Mouse (Mus musculus) cerebellum, postnatal 25 days (tissue): ENCODE measurements around the gene Qrsl1.
"Not testable (repeated sequence)": the region's sequence is repeated elsewhere in the genome, so short reads cannot be mapped to it uniquely, and the experiment has no call there.

ENCODE experiments used
- DNase-seq, 2 experiments: peaks; one replicate each; pipeline ENCODE4 v3.0.0; 2021; ENCODE audit warnings: mixed read lengths in 2 of 2

Qrsl1 gene

DNA sequence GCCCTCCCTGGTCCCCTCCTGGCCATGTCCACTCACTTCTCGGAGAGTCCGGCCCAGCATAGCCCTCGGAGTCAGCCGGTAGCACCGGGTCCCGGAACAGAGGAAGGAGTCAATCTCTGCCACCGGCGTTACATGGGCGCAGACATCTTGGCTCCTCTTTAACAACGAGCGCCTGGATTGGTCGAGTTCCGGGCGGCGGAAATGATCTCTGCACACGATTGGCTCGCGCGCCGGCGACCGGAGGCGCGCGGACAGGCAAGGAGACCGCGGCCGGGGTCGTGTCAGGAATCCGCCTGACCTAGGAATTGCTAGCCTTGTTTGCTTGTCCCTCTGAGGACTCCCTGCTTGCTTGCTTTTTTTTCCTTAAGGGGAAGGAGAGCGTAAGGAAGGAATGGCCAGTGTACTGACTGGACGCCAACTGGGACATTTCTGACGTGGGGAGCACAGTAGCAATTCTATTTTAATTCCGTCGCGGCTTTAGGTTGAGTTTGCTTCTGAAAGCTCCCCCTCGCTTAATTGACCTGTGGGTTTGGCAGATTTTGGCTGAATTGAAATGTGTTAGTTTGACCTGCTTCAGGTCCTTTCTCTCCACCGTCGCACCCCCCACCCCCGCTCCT is at the start of gene Qrsl1, which contains the start of gene Rtn4ip1:
Gene Qrsl1, minus strand, starts transcription at position 168 of the 617 bp plus-strand sequence.
Gene Rtn4ip1, plus strand, starts transcription at position 230 of the 617 bp plus-strand sequence.
- DNase-seq: peak; percentile 95 to 96

DNA sequence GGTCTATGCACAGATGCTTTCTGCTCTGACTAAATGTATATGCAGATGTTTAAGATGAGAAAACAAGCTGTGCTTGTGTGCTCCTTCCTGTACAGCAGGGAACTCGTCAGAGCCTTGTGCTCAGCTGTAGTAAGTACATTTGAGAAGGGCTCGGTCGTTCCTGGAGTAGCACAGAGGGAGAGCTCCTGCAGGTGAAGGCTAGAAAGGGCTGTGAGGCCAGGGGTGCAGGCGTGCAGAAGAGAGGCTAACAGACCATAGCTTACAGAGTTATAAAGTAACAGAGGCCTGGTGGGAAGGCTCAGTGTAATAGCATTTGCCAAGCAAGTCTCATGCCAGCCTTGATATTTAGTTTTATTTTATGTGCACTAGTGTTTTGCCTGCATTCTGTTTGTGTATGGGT is 43.9 kb upstream of the Qrsl1 start:
- no peak for DNase-seq

DNA sequence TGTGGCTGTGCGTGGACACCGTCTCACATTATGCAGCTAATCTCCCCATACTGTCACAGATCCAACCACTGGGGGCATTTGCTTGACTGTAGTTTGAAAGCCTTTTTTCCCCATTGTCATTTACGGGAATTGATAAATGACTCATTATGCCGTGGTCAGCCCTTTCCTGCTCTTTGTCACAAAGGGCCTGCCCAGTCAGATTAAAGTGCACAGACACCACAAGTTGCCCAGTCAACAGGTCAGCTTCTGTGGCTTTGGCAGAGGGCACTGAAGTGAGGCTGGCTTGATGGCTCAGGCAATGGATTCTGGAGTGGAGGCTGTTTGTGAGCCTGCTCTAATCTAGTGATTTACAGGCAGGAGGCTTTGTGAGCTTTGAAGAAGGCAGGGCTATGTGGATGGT is 42.2 kb upstream of the Qrsl1 start:
- no peak for DNase-seq

- no peak for DNase-seq
Observed at GRCm38 (mm10) chr10:43939136-43939662, 37.7 kb upstream of the Qrsl1 start.

DNA sequence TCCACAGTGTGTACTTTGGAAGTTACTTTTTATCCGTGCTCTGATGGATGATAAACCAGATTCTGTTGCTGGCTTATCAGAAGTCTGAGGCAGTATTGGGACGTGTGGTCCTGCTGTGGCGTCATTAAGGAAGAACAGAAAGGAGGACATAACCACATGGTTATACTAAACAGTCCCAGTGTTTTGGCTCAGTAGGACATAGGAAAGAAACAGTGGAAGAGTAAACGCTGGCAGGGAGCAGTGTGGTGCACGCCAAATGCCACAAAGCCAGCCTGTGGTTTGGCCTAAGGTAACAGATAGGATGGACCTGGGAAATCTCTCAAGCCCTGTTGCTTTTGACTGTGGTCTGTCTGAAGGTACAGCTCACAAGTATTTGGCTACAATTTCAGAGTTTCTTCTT is 27.1 kb upstream of the Qrsl1 start:
- peak; percentile 19 to 32 for DNase-seq

- DNase-seq: no peak
Observed at GRCm38 (mm10) chr10:43927736-43928135, 26.2 kb upstream of the Qrsl1 start.

DNA sequence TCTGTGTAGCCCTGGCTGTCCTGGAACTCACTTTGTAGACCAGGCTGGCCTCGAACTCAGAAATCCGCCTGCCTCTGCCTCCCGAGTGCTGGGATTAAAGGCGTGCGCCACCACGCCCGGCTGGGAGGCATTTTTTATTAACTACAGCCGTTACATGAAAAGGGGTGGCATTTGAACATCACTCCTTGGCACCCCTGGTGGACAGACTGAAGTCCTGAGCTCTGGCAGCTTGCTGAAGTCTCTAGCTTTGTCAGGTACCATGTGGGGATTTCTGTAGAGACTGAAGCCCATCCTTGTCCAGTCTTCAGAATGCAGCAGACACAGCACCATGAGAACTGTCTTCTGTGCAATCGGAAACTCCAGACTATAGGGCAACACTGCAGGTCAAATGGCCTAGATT is 24.2 kb upstream of the Qrsl1 start:
- not testable (repeated sequence) for DNase-seq

DNA sequence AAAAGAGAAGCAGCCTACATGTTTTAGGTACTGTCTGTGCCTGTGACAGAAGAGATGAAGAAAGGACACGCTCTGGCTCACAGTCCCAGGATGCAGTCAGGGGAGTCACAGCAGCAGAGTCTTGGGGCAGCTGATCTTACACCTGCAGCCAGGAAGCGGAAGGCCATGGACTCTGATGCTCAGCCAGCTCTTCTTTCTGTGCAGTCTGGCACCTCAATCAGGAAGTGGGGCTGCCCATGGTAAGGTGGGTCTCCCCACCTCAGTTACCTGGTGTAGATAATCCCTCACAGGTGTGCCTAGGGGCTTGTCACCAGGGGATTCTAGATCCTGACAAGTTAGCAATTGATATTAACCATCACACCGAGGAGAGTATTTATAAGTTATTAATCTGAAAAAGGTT is 21.6 kb upstream of the Qrsl1 start:
- DNase-seq: no peak

GRCm38 (mm10) chr10:43918696-43919608 is 17.4 kb upstream of the Qrsl1 start:
- DNase-seq: peak; percentile 72 to 85

GRCm38 (mm10) chr10:43916737-43917136 is 15.2 kb upstream of the Qrsl1 start:
- no peak for DNase-seq

GRCm38 (mm10) chr10:43916181-43916580 is 14.6 kb upstream of the Qrsl1 start:
- no peak for DNase-seq

DNA sequence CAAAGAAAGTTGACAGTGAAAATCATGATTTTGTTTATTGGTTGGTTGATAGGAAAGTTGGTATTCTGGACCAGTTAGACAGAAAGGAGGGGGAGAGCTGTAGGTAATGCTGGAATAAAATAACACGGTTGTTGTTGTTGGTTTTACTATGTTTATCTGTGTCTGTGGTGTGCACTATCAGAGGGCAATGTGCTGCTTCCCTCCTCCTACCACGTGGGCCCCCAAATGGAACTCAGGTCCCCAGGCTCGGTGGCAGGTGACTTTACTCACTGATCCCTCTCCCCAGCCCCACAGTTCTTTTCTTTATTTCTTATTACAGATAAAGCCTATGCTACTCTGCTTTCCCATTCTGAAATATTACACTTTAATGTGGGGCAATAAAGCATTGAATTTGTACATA is 10.7 kb upstream of the Qrsl1 start:
- no peak for DNase-seq

DNA sequence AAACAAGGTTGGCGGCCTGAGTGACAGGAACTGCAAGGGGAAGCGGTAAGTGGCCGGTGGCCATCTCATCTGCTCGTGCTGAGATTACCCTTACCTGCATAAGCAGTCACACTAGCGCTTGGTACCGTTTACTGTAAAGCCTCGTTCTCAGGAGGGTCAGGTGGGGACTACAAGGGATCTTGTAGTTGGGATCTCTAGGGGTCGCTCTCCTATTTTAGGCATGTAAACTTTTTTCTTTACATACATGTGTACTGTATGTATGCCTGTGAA is 9.3 kb upstream of the Qrsl1 start:
- no peak for DNase-seq

DNA sequence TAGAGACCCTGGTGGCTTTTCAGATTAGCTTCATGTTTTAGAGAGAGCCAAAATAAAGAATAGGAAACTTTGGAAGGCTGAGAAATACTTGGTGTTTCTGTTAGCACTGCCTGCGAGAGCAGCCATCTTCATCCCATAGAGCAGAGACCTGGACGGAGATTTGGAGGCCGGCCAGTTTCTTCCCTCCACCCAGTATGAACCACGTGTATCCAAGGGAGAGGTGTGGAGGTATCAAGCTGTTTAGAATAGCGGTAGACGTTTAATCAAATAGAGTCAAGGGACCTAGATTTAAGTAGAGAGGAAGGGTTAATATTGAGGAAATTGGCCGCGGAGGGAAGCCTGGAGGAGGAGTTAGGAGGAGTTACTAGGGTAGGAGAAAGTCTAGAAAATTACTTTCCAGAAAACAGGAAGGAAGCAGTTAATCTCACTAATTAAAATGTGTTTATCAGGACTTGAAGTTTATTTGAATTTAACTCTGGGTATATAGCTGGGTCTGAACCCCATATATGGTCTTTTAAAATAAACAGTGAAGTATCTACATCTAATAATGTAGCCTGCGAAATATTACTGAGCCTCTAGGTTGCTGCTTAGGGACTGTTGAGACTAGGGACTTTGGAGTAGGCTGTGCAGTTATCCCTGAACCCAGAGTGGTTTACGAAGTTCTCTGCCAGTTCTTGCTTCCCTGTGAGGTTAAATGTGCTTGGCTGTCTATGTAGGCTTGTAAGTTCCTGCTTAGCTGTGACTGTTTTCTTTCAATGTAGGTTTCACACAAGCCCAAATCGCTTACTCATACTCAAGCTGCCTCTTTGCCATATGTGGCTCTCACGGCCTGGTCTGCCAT is 8.7 kb upstream of the Qrsl1 start:
- no peak for DNase-seq

GRCm38 (mm10) chr10:43904569-43904968 is 3.0 kb upstream of the Qrsl1 start:
- no peak for DNase-seq

DNA sequence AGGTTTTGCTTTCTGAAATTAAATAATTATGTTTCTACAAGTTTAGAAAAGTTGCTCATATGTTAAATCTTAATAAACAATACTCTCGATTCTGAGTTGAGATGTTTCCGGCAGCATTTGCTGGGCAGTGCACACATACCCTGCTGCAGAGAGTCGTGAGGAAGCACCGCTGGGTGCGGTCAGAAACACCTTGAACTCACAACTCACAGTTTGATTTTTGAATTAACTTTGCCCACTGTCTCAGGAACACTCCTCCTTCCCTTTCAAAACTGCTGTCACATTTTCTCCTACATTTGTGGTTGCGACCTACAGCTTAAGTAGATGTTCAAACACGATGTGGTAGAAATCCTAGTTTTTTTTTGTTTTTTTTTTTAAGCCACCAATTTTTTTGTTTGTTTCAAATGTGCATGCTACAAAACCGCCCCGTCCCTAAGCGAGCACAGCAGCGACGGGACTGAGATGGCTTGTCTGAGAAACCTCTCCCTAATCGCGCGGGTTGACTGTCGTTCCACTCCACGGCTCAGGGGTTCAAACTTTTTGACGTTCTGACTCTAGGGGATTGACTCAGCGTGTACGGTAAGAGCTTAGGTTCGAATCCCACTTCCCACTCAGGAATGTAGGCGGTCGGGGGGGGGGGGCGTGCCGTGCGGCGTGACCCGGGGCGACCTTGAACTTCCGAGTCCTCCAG is 518 bp downstream of the Qrsl1 start:
- DNase-seq: peak in 1 of 2 experiments; percentile 11

GRCm38 (mm10) chr10:43898276-43898675 is 3.3 kb downstream of the Qrsl1 start:
- no peak for DNase-seq

GRCm38 (mm10) chr10:43896065-43896464 is 5.5 kb downstream of the Qrsl1 start:
- no peak for DNase-seq

DNA sequence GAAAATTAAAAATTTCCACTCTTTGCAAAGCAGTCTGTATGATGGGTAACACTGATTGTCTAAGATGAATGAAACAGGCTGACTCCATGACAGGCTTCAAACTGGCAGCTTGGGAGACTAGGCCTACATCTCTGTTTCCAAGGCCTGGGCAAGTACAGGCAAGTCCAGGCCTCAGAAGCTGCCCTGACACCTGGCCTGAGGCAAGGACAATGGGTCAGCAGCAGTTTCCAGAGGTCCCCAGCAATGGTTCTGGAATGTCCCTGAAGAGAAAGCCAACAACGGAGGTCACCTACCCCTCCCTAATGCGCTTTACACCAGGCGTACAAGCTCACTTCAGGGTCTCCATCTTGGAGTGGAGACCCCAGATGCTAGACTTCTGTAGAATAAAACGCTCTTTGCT is 8.6 kb downstream of the Qrsl1 start:
- DNase-seq: no peak

GRCm38 (mm10) chr10:43888976-43889375 is 12.6 kb downstream of the Qrsl1 start:
- no peak for DNase-seq

- DNase-seq: no peak
Observed at GRCm38 (mm10) chr10:43887676-43888075, 13.9 kb downstream of the Qrsl1 start.

DNA sequence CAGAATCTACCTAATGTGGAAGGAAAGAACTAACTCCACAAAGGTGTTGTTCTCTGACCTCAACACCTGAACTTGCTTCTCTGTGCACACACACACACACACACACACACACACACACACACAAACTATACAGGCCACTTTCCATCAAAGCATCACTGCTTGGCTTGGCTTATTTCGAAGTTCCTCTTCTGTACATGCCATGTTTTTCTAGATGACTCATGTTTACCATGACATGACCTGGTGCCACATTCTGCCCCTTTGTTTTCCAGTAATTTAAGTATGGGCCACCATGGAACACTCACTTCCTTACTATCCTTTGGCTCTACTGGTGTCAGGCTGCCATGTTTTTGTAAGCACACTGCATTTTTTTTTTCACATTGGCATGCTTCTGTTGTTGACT is 30.1 kb downstream of the Qrsl1 start:
- DNase-seq: no peak

- DNase-seq: peak; percentile 18 to 53
Observed at GRCm38 (mm10) chr10:43870752-43871151, 30.8 kb downstream of the Qrsl1 start.
